Mouse (Mus musculus): ENCODE data around the gene Rac3.

DNA sequence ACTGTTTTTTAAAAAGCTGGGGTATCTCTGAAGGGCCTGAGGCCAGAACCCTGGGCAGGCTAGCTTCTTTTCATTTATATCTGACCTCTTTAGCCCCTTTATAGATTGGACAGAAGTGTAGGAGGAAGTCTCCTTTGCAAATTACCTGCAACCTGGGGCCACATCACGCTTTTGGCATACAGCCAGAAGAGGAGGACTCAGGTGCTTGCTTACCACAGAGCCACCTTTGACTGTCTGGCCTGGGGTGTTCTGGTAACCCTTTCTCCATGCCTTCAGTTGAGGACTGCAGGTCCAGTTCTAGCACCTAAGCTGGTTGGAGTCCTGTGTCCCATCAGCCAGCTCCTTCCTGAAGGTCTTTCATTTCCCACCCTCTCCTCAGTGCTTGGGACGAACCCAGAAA is 11.7 kb upstream of the Rac3 start:
- TF ChIP-seq CTCF (IDR thresholded peaks at IDR 0.05; ENCODE audit: control insufficient read depth, insufficient read depth, low read length) (no peak), POLR2A (IDR thresholded peaks at IDR 0.05; ENCODE audit: borderline replicate concordance, control insufficient read depth, low read depth, low read length) (no peak)

Measured in bone marrow, adult 2 months (tissue).